Mouse (Mus musculus): ENCODE results near the gene Ripk1.

DNA sequence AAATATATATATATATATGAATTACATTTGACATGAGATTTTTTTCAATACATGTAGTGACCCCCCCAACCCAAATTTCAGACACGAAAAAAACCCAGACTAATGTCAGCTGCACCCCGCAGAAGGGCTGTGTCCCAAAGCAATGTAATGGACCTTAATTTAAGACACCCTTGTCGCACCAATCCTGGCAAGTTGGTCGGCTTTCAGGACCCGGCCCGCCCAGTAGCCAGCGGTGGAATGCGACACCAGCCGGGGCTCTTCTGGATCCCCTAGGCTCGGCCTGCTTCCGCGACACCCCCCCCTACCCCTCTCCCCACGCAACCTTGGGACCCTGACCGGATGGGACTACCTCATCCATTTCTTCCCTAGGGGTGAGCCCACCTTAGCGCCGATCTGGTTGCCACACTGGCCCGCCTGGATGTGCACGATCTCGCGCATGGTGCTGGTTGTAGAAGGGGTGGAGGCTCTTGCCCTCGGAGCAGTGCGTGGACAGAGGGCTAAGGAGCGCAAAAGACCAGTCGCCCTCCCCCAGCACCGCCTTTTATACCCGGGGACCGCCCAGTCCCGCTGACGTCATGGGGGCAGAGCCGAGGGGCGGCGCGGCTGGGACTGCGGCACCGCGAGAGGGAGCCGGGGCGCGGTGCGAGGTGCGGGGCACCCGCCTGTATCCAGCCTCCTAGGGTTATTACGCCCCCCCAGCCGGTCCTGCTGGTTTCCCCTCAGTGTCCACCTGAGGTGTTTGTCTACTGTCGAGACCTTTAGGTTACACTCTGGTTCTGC, 75.5 kb downstream of the Ripk1 start, which contains the start of gene Tubb2a:
- peak; percentile 80; the same call in 1 of the 2 replicates for TF ChIP-seq EP300 (IDR thresholded peaks at IDR 0.05; ENCODE audit: insufficient read depth, low read depth, low read length)
- TF ChIP-seq CTCF (IDR thresholded peaks at IDR 0.05), result peak; percentile 87

All from heart, adult 2 months (tissue).